ENCODE assay signal across 9 mouse cellular contexts in genomic region chr13:73259577-73260353, GRCm38 (mm10). TPM values are rescaled to one million over a fixed set of nuclear protein-coding genes. Genes with fewer than 3 reads are reported as not detected.
DNase-seq lines count a peak whose midpoint lies in the region; ATAC-seq lines count a peak whose summit lies in the region.
"Had no signal": no experiment of that assay in that cellular context is flagged by ENCODE, and none has a peak within 500 bp of the region (broad histone marks: within the 10 kb centered on the region; RNA-seq: fewer than 3 reads in every experiment).

No protein-coding gene starts in this region.

- H3K9me3 ChIP-seq in heart, embryonic 14.5 days (ENCODE audit: control insufficient read depth, low read length): no peaks in the 10 kb centered on the region
- no peaks in the 10 kb centered on the region for H3K9me3 ChIP-seq in embryonic facial prominence, embryonic 12.5 days
- no peaks in the 10 kb centered on the region for H3K9me3 ChIP-seq in hindbrain, embryonic 14.5 days (ENCODE audit: control insufficient read depth, low read length)
- H3K9me3 ChIP-seq in midbrain, embryonic 14.5 days (ENCODE audit: control insufficient read depth, low read length): no peaks in the 10 kb centered on the region

- peak overlapping the region; percentile 94 to 97 for H3K27ac ChIP-seq in heart, embryonic 14.5 days (replicated peaks in 1 of 2; ENCODE audit: control insufficient read depth in 1 of 2, insufficient read depth in 1 of 2, low read depth in 2 of 2, low read length in 2 of 2)
- no peak overlapping the region for H3K27ac ChIP-seq in embryonic facial prominence, embryonic 12.5 days
- no peak overlapping the region for H3K27ac ChIP-seq in hindbrain, embryonic 14.5 days
- H3K27ac ChIP-seq in midbrain, embryonic 14.5 days (replicated peaks; ENCODE audit: low read depth, low read length): no peak overlapping the region

- peak overlapping the region; percentile 96 for H3K9ac ChIP-seq in heart, embryonic 14.5 days (ENCODE audit: low read length)
- 0 out of 2 replicates have a peak overlapping the region, but pooled peaks have one; percentile 25 for H3K9ac ChIP-seq in embryonic facial prominence, embryonic 12.5 days
- no peak overlapping the region for H3K9ac ChIP-seq in hindbrain, embryonic 14.5 days
- H3K9ac ChIP-seq in midbrain, embryonic 14.5 days (replicated peaks; ENCODE audit: low read length): 0 out of 2 replicates have a peak overlapping the region, but pooled peaks have one; percentile 43

- 15% methylated on average over 10 of the region's 10 CpGs for WGBS in heart, embryonic 14.5 days
- WGBS in embryonic facial prominence, embryonic 12.5 days: 11% methylated on average over 10 of the region's 10 CpGs
- 13% methylated on average over 10 of the region's 10 CpGs for whole genome bisulfite sequencing in hindbrain, embryonic 14.5 days
- 8% methylated on average over 10 of the region's 10 CpGs for WGBS in midbrain, embryonic 14.5 days

- H3K4me1 ChIP-seq in heart, embryonic 14.5 days (ENCODE audit: control insufficient read depth in 2 of 2, insufficient read depth in 2 of 2, low read length in 2 of 2): peaks cover 13 to 35% of the 10 kb centered on the region in 2 experiments
- peaks cover 14% of the 10 kb centered on the region for H3K4me1 ChIP-seq in embryonic facial prominence, embryonic 12.5 days
- peaks cover 25% of the 10 kb centered on the region for H3K4me1 ChIP-seq in hindbrain, embryonic 14.5 days (replicated peaks; ENCODE audit: control insufficient read depth, insufficient read depth, low read length)
- peaks cover 20% of the 10 kb centered on the region for H3K4me1 ChIP-seq in midbrain, embryonic 14.5 days (ENCODE audit: control insufficient read depth, insufficient read depth, low read length)

- H3K4me3 ChIP-seq in heart, embryonic 14.5 days (ENCODE audit: control insufficient read depth in 1 of 2, insufficient read depth in 1 of 2, low read depth in 1 of 2, low read length in 2 of 2): peak overlapping the region; percentile 67 to 82
- peak overlapping the region; percentile 45 for H3K4me3 ChIP-seq in embryonic facial prominence, embryonic 12.5 days
- H3K4me3 ChIP-seq in hindbrain, embryonic 14.5 days (replicated peaks; ENCODE audit: low read length): peak overlapping the region; percentile 43
- peak overlapping the region; percentile 39 for H3K4me3 ChIP-seq in midbrain, embryonic 14.5 days (replicated peaks; ENCODE audit: low read depth, low read length)

- H3K4me2 ChIP-seq in heart, embryonic 14.5 days (ENCODE audit: low read length): peak overlapping the region; percentile 85
- H3K4me2 ChIP-seq in embryonic facial prominence, embryonic 12.5 days (replicated peaks): peak overlapping the region; percentile 93
- peak overlapping the region; percentile 81 for H3K4me2 ChIP-seq in hindbrain, embryonic 14.5 days (replicated peaks)
- peak overlapping the region; percentile 78 for H3K4me2 ChIP-seq in midbrain, embryonic 14.5 days (ENCODE audit: low read length)

- ATAC-seq in heart, embryonic 14.5 days (ENCODE audit: insufficient number of reproducible peaks, insufficient read depth, low FRiP score, low read depth): 0 out of 2 replicates have a peak, but pooled peaks have one; percentile 3
- ATAC-seq in embryonic facial prominence, embryonic 12.5 days (ENCODE audit: insufficient number of reproducible peaks, insufficient read depth, low FRiP score, low TSS enrichment): no peak
- ATAC-seq in hindbrain, embryonic 14.5 days (ENCODE audit: low FRiP score): no peak
- ATAC-seq in midbrain, embryonic 14.5 days (ENCODE audit: low FRiP score, low TSS enrichment): no peak

- peaks cover 59% of the 10 kb centered on the region for H3K27me3 ChIP-seq in heart, embryonic 14.5 days (ENCODE audit: control insufficient read depth, insufficient read depth, low read length)
- peaks cover 90% of the 10 kb centered on the region for H3K27me3 ChIP-seq in embryonic facial prominence, embryonic 12.5 days
- H3K27me3 ChIP-seq in hindbrain, embryonic 14.5 days (ENCODE audit: control insufficient read depth, insufficient read depth, low read length): peaks cover 87% of the 10 kb centered on the region
- peaks cover 74% of the 10 kb centered on the region for H3K27me3 ChIP-seq in midbrain, embryonic 14.5 days (ENCODE audit: control insufficient read depth, insufficient read depth, low read length)

- H3K36me3 ChIP-seq in heart, embryonic 14.5 days (ENCODE audit: control insufficient read depth, insufficient read depth, low read length): peaks cover 2% of the 10 kb centered on the region; the same call in 1 of the 2 replicates
- H3K36me3 ChIP-seq in embryonic facial prominence, embryonic 12.5 days: no peaks in the 10 kb centered on the region
- H3K36me3 ChIP-seq in hindbrain, embryonic 14.5 days (replicated peaks; ENCODE audit: control insufficient read depth, insufficient read depth): no peaks in the 10 kb centered on the region
- H3K36me3 ChIP-seq in midbrain, embryonic 14.5 days (ENCODE audit: control insufficient read depth, insufficient read depth, low read length): no peaks in the 10 kb centered on the region

- DNase-seq in heart, adult 11 months: no peak
- no peak for DNase-seq in hindbrain, embryonic 14.5 days (ENCODE audit: low spot score)
- no peak for DNase-seq in midbrain, embryonic 14.5 days
- DNase-seq in spleen, adult 12 weeks (ENCODE audit: low spot score): no peak
- DNase-seq in thymus, postnatal 10 days (ENCODE audit: low spot score in 2 of 2): no peak
- DNase-seq in spleen, adult 18-20 months: no peak
- DNase-seq: adrenal gland, adult 2 months had no signal

RNA-seq across cellular contexts. Expression of gene Irx4, which starts 0.5 kb away (rescaled TPM):
- polyA plus RNA-seq in heart, embryonic 14.5 days (2014; fragmentation: Nextera tagmentation; extraction: Ambion mirVana): 43.3 and 47.3 TPM in 2 replicates
- 4.8 and 5.8 TPM in 2 replicates for polyA plus RNA-seq in embryonic facial prominence, embryonic 12.5 days (2016; fragmentation: Nextera tagmentation; extraction: Ambion mirVana)
- polyA plus RNA-seq in hindbrain, embryonic 14.5 days (2014; fragmentation: Nextera tagmentation; extraction: Ambion mirVana): 3.9 and 4.2 TPM in 2 replicates
- polyA plus RNA-seq in midbrain, embryonic 14.5 days (2014; fragmentation: Nextera tagmentation; extraction: Ambion mirVana): 2.3 and 3.0 TPM in 2 replicates
- polyA plus RNA-seq: adrenal gland, adult 2 months had no signal

Comparison
In these comparisons a context has a peak if more than half of its experiments do, and no peak if none do; other contexts are left out.
1. H3K27ac ChIP-seq: peak in heart, embryonic 14.5 days (2 of 2); none in embryonic facial prominence, embryonic 12.5 days (single experiment), hindbrain, embryonic 14.5 days (single experiment) and midbrain, embryonic 14.5 days (single experiment).
2. Peak in every context shown above with its lines, with median percentiles within 50 percentile points of each other: H3K4me2 ChIP-seq and H3K4me3 ChIP-seq.